Mouse (Mus musculus) lung, postnatal 14 days (tissue): ENCODE data around the gene Tmem35b.
A peak's percentile ranks its signal among the peaks of the same experiment; 100 is the strongest.

Experiments used
- DNase-seq: peaks from one replicate; pipeline ENCODE4 v3.0.0; 2021

Tmem35b gene

DNA sequence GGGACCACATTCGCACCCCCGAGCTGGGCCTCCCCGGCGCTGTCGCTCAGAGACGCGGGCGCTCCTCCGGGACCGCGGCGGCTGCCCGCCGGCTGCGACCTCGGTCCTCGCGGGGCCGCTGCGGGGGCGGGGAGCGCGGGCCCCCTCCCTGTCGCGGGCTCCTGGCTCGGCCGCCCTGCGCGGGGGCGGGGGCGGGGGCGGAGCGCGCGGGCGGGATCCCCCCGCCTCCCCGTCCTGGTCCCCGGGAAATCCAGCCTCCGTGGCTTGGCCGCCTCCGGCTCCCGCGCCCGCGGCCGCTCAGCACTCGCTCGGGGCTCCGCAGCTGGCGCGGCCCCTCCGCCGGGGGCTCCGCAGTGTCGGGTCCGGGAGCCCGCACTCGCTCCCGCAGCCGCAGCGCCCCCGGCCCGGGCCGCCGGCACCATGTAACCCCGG lies 45.4 kb downstream of the Tmem35b start, which contains the start of gene Dlgap3:
Gene Dlgap3, plus strand, starts transcription at position 291 of the 432 bp plus-strand sequence.
- DNase-seq: peak; percentile 26

DNA sequence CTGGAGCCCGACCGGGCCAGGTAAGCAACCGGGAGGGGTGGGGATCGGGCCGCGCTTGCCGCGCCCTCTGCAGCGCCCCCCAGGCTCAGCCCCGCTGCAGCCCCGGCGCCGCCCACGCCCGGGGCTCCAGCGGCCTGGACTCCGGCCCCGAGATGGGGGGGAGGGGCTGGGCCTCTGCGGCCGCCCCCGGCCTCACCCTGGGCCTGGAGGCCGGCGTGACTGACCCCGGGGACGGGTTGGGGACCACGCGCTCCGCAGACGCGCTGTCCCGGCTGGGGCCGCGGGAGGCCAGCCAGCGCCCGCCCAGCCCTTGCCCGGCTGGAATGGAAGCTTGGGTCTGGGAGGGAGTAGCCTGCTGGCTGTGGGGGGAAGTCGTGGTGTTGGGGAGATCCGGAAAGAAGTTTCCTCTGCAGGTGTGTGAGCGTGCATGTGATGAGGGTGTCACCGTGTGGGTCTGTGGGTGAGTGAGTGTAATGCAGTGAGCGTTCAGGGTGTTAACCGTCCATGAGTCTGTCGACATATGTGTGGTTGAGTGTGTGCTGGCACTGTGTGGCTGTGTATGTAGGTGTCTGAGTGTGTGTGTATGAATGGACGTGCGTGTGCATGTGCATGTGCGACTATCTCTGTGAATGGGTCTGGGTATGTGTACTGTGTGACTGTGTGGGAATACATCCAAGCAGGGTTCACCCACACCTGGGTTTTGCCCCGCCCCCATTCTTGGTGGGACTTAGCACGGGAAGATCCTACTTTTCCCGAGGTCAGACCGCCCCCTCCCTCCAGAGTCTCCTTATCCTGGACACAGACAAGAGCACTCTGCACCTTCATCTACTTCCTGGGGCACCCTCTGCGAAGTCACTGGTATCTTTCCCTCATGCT lies 46.1 kb downstream of the Tmem35b start:
- DNase-seq: no peak

DNA sequence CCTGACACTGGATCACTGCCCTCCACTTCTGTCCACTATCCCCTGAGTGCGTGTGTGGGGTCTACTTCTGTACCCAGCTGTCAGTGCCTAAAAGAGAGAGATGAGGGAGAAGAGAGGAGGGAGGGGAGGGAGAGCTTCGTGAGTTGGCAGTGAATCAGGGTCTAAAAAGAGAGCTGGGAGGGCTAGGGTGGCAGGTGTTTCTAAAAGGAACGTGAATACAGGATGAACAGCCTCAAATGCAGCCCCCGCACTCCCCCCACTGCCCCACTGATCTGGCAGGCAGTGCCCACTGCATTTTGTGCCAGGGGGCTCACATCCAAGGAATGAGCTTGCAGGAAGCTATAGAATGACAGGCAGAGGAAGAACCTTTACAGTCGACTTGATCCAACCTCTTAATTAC lies 47.4 kb downstream of the Tmem35b start:
- DNase-seq: no peak

DNA sequence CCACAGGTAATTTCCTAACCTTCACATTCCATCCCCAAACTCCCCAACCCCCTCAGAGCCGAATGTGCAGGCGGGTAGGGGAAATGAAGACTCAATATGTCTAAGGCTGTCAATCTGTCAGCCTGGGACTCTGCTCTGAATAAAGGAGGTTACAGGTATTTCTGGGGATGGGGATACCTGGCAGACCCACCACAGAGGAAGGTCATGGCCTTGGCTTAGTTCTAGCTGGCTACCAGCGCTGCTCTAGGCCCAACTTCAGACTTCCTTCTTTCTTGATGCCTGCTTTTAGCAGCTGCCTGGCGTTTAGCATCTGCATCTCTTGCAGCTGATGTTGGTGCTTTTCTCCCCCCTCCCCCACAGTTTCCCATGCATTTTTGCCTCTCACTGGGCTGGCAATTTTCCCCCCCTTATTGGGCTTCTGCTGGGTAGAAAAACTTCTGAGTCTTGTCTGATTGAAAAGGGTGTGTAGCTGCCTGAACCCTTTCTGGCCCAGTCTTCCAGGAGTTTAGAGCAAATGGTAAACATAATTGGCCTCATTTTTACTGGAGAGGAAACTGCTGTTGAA lies 47.9 kb downstream of the Tmem35b start:
- no peak for DNase-seq

DNA sequence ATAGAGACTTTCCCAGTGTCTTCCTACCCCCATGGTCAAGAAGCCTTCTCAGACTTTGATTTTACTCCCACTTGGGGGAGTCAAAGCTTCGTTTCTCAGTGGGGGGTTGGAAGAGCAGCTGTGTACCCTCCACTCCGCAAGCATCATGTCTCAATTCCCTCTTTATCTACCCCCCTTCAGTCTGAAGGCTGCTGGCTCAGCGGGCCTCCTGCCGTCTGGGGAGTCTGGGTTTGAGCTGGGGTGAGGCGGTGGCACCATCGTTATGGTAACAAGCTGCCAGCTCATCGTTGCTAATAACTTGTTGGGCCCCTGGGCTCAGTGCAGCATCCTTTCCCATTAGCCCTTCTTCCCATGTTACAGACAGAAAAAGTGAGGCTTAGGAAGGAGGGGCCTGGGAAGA lies 48.6 kb downstream of the Tmem35b start:
- no peak for DNase-seq

DNA sequence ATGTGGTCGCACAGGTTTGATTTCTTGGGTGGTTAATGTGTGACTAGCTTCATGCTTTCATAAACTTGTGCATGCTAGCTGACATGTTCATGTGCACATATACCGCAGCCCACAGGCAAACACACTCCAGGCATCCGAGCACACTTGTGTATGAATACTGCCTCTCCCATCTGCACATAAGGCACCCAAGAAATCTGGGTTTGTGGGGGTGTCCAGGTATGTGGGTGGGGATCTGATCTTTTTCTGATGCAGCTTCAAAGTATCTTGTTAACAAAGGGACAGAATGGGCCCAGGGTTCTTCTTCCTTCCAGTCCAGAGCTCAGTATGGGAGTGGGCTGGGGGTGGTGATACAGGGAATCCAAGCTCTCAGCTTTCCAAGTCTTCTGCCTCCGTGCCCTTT lies 49.1 kb downstream of the Tmem35b start:
- no peak for DNase-seq

DNA sequence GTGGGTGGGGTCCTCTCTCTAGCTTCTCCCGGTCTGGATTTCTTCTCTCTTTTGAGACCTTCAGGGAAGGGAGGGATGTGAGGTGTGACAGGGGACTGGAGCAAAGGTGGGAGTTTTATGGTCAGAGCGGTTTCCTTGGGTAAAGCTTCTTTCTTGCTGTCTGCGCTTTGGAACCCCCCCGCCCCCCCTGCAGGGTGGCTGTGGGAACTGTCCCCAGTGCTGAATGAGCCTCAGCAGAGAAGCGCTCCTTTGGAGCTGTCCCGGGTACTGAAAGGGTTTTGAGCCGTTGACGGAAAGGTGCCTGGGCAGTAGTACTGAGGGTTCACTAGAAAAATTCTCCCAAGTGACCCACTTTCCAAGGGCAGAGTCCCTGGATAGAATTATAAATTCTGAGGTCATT lies 50.0 kb downstream of the Tmem35b start:
- DNase-seq: peak; percentile 73

DNA sequence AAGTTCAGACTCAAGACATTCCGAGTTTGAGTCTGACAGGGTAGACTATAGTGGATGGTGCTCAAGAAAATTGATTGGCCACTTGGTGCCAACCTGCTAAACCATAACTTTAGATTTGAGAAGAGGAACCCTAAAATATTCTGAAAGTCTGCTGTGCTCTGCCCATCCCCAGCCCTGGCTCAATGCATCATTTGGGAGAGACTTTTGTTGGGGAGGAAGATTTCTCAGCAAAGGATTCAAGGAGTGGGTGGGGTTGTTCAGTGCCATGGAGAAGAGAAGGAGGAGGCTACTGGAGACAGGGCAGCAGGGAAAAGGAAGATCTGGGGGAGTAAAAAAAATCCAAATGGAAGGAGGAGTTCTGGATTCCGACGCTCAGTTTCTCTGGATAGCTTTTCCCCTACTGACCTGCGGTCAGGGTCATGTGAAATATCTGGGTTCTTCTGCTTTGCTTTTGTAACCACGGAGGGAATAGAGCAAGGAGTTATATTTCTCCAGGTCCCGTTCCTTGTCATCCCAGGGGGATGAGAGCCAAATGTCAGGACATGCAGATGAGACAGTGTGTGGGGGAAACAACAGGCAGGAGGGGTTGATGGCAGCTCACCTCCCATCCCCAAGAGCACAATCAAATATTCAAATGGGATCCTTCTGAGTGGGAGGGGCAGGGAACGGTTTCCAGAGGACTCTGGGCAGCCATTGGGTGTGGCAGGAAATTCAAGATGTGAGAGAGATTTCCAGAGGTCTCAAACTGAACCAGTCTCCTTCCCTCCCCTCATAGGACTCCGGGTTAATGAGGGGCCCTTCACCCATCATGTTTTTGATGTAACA lies 50.8 kb downstream of the Tmem35b start:
- no peak for DNase-seq

DNA sequence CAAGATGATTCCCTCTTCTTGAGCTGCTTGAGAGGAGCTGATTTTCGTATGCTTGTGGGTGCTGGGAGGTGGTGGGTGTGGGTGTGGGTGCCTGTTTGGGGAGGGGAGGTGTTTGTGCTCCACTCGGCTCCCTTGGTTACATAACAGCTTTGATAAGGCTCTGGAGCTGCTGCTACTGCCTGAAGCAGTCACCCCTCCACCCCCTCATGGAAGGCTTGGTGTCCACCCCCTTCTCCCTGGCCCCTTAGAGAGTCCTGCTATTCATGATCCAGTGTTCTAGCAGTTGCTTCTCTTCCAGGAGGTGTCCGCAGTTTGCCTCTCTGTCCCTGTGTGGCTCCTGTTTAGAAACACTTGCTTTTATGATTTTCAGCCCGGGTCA lies 51.4 kb downstream of the Tmem35b start:
- DNase-seq: no peak

DNA sequence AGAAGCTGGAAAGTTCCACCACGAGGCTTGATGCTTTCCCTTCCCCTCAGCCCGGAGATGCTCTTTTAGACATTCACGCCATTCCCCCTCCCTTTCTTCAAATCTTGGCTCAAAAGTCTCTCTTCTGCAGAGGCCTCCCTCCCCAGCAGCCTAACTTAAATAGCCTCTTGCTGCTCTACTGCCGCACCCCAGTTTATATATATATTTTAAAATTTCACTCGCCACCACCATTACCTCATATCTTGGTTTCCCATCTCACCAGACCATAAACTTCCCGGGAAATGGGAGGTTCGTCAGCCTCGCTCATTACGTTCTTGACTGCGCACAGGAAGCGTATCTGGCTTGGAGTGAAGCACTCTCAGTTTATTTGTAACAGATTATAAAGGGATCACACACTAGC lies 54.5 kb downstream of the Tmem35b start:
- DNase-seq: no peak

DNA sequence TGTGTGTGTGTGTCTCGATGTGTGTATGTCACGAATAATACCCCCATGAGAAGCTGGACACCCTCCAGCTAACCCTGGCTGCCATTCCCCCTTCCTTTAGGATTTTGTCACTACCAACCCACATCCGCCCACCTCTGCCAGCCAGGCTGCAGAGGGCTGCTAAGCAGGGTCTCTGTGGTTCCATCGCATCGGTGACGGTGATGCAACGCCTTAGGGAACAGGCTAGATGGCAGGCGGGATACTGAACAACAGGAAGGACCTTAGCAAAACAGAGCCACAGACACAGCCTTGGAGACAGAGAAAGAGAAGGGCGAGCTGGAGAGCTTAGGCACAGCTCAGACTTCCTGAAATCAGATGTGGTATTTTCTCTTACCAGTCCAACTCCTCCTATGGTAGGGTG lies 55.2 kb downstream of the Tmem35b start:
- DNase-seq: no peak
